Mouse (Mus musculus) heart, adult 8-10 months (tissue): Measurements from ENCODE around the gene Ctnnbip1. TPM values are rescaled to one million over a fixed set of nuclear protein-coding genes. Genes with fewer than 3 reads are reported as not detected.

Experiments
- DNase-seq: peaks from one replicate; pipeline ENCODE4 v3.0.0; 2022; ENCODE audit warnings: low spot score
- total RNA-seq, 4 experiments: library from RNA; stranded (reverse); gene quantifications; 2 replicates each; pipeline ENCODE4 v1.2.4; 2022

Gene Ctnnbip1
- total RNA-seq, 4 experiments from 2014 or later, result 16.0 to 23.2 (median 20.5) TPM

- DNase-seq, result no peak
Observed at GRCm38 (mm10) chr4:149521258-149521657, 3.2 kb downstream of the Ctnnbip1 start.

DNA sequence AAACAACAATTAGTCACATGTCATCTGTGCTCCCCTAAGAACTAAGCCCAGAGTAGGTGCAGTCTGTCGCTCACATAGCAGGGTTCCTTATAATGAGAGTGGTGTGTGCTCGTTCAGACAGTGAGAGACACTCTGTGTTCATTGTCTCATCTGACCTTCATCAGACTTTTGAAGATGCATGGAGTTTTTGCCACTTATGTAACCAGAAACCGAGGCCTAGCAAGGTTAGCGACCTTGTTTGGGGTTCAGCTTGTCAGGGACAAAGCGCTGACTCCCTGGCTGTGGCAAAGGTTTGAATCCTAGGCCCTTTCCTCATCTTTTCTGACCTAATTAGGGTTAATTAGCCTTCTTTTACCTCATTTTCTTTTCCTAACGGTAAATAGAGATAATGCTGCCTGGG lies 5.9 kb downstream of the Ctnnbip1 start:
- no peak for DNase-seq

GRCm38 (mm10) chr4:149525170-149525569 lies 7.1 kb downstream of the Ctnnbip1 start:
- no peak for DNase-seq

DNA sequence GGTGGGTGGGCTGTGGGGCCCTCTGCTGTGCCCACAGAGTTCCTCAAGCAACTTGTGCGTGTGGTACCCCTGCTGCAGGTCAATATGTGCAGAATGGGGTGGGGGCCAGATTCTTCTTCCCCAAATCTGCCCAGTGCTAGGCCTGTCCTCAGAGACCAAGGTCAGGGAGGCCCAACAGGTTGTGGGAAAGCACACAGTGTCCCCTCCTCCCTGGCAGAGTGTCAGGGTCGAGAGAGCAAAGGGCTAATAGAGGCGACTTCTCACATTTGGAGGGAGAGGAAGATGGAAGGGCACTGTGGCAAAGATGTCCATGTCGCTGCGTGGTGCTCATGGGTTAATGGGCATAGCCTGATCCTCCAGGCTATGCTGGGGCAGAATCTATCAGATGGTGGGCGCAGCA lies 7.8 kb downstream of the Ctnnbip1 start:
- no peak for DNase-seq

- DNase-seq, result peak; percentile 86
Observed at GRCm38 (mm10) chr4:149526330-149526729, 8.3 kb downstream of the Ctnnbip1 start.

GRCm38 (mm10) chr4:149527621-149528354 lies 9.8 kb downstream of the Ctnnbip1 start:
- DNase-seq, result peak; percentile 79

- DNase-seq, result no peak
Observed at GRCm38 (mm10) chr4:149529691-149530090, 11.7 kb downstream of the Ctnnbip1 start.

DNA sequence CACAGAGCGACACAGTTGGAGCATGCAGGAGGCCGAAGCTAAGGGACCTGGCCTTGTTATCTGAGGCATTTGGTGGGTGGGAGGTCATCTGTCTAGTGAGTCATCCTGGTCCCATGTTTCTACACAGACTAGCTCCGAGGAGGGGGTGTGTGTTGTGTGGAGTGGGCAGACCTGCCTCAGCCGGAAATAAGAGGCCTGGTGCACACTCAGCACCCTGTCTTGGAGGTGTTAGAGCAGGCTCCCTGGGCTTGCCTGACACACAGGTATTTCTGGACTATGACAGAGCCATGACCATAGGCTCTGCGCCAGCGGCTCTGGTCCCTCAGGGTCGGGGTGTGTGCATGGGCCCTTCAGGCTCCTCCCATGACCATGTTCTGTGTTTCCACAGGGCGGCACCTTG lies 21.4 kb downstream of the Ctnnbip1 start:
- no peak for DNase-seq

- DNase-seq, result no peak
Observed at GRCm38 (mm10) chr4:149541935-149542334, 23.9 kb downstream of the Ctnnbip1 start.

GRCm38 (mm10) chr4:149542431-149542830 lies 24.4 kb downstream of the Ctnnbip1 start:
- no peak for DNase-seq

DNA sequence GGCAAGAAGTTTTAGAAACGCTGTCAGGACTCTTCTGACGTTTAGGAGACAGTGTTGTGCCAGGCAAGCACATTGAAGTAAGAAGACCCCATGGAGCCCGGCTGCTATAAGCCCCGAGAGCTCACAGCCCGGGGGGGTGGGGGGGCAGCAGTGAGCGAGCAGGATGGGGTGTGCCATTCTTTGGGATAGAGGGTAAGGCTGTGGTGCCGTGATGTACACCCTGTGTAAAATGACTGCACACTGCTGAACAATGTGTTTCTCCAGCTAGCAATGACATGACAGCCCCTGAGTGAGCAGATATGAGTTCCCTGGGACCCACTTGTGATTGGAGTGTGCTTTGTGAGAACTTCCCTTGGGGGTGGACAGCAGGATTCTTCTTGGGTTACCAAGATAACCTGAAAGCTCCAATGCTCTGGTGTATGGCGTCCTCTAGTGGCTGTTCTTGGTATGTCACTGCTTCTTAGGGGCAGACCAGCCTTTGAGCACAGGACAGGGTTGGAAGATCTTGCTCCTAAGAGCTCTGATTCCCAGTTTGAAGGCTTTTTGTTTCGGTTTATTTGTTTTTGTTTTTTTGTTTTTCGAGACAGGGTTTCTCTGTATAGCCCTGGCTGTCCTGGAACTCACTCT lies 25.0 kb downstream of the Ctnnbip1 start:
- DNase-seq, result peak; percentile 88

- no peak for DNase-seq
Observed at GRCm38 (mm10) chr4:149544892-149545291, 26.9 kb downstream of the Ctnnbip1 start.

- no peak for DNase-seq
Observed at GRCm38 (mm10) chr4:149546797-149547444, 28.9 kb downstream of the Ctnnbip1 start.

GRCm38 (mm10) chr4:149547523-149547922 lies 29.5 kb downstream of the Ctnnbip1 start:
- DNase-seq, result no peak

- DNase-seq, result peak; percentile 89
Observed at GRCm38 (mm10) chr4:149549221-149549925, 31.3 kb downstream of the Ctnnbip1 start.

DNA sequence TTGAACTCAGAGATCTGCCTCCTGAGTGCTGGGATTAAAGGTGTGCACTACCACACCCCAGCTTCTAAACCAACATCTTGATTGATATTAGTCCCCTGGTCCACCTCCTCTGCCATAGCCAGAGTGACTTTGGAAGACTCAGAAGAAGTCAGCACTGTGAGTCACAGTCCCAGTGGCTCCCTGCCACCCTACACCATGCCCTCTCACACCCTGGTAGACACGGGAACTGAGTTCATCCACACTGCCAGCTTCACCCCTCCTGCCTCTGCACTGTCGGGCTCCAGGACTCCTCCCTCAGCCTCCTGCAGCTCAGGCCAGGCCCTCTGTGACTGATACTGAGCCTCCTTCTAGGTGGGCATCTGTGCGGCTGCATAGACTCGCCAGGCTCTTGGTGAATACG lies 32.8 kb downstream of the Ctnnbip1 start:
- no peak for DNase-seq

- no peak for DNase-seq
Observed at GRCm38 (mm10) chr4:149551696-149552095, 33.7 kb downstream of the Ctnnbip1 start.

DNA sequence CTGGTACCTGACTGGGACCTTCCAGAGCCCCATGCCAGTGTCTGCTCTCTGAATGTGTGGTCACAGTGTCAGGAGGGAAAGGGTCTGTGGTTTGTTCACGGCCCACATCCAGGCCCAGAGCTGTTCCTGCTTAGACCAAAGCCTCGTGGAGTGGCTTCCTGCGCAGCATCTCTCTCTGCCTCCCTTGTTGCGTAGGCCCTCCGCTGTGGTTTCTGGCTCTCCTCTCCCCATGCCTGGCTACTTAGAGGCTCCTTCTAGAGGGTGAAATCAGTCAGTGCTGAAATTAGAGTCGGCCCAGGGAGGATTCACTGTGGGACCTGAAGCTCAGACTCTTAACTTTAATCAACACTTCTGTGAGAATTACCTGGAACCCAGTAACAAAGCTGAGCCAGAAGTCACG lies 35.8 kb downstream of the Ctnnbip1 start:
- DNase-seq, result no peak

DNA sequence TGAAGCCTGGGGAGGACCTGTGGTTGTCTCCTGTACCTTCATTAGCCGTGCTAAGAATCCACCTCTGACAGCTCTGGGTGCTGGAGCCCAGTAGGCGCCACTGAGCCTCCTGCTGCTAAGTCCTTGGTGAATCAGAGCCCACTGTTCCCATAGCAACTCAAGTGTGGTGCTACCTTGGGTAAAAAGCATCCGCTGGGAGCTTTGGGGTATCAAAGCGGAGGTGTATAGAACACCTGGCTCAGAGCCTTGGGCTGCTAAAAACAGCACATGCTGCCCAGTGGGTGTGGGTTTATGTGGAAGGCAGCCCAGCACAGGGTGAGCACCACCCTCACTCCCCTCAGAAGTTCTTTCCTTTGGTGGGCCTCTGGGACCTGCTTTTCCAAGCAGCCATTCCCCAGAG lies 38.1 kb downstream of the Ctnnbip1 start:
- DNase-seq, result no peak

DNA sequence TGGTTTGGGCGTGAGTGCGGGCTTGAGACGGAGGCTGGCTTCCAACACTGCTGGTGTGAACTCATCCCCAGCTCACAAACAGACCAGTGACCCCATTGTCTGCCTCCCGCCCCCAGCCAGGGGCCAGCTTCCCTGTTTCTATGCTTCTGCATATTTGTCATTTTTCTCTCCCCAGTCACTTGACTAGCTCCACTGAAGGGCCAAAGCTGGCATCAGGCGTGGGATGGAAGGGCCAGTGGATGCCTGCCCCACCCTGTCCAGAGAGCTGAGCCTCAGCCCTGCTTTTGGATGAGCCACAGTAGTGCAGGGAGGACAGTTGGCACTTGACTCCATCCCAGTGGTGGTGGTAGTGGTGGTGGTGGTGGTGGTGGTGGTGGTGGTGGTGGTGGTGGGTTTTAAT lies 39.9 kb downstream of the Ctnnbip1 start:
- no peak for DNase-seq

GRCm38 (mm10) chr4:149558389-149558788 lies 40.4 kb downstream of the Ctnnbip1 start:
- no peak for DNase-seq

DNA sequence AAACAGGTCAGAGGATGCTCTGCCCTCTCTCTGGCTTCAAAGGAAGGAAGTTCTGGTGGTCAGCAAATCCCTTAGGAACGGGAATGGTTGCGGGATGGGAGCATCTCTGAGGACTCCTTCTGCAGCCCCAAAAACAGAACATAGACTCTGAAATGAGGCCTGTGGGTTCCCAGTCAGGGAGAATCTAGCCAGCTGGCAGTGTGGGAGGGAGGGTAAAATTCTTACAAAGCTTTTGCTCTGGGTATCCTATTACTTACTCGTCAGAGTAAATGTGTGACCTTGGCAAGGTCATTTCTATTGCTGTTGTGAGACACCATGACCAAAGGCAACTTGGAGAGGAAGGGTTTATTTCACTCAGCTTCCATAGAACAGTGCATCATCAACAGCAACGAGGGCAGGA lies 43.4 kb downstream of the Ctnnbip1 start:
- DNase-seq, result no peak
